Mouse (Mus musculus) gastrocnemius, adult 18-20 months (tissue): ENCODE measurements around the gene B4galt7. TPM values are rescaled to one million over a fixed set of nuclear protein-coding genes. Genes with fewer than 3 reads are reported as not detected.

ENCODE experiments used
- total RNA-seq, 2 experiments: library from RNA; stranded (reverse); gene quantifications; 2 replicates each; pipeline ENCODE4 v1.2.3; 2021

B4galt7 gene
- total RNA-seq, 2 experiments from 2014 or later, result 4.7 to 6.8 TPM

Other genes starting within 250 kb of the B4galt7 start
- 10 to 100 TPM; 33.0 to 38.9 TPM for gene Lman2, start 237.1 kb upstream of the B4galt7 start, total RNA-seq
- gene Rgs14, start 230.2 kb upstream of the B4galt7 start, total RNA-seq, result under 1 TPM; 0.24 to 0.43 TPM
- under 1 TPM in 1 of 2 experiments, not detected in 1; 0.66 TPM for gene Slc34a1, start 201.7 kb upstream of the B4galt7 start, total RNA-seq
- gene Pfn3, start 184.7 kb upstream of the B4galt7 start, total RNA-seq, result not detected
- under 1 TPM in 1 of 2 experiments, not detected in 1; 0.12 TPM for gene F12, start 173.1 kb upstream of the B4galt7 start, total RNA-seq
- gene Grk6, start 154.8 kb upstream of the B4galt7 start, total RNA-seq, result 10 to 100 TPM in 1 of 2 experiments, 1 to 10 TPM in 1; 8.6 to 10.4 TPM
- gene Prr7, start 135.6 kb upstream of the B4galt7 start, total RNA-seq, result under 1 TPM in 1 of 2 experiments, not detected in 1; 0.21 TPM
- gene Dbn1, start 111.8 kb upstream of the B4galt7 start, total RNA-seq, result 1 to 10 TPM; 4.0 to 6.2 TPM
- gene Pdlim7, start 86.2 kb upstream of the B4galt7 start, total RNA-seq, result 100 to 1,000 TPM; 450 to 533 TPM
- gene Dok3, start 70.6 kb upstream of the B4galt7 start, total RNA-seq, result 1 to 10 TPM in 1 of 2 experiments, under 1 TPM in 1; 0.93 to 1.0 TPM
- gene Ddx41, start 63.2 kb upstream of the B4galt7 start, total RNA-seq, result 10 to 100 TPM in 1 of 2 experiments, 1 to 10 TPM in 1; 9.1 to 12.0 TPM
- 10 to 100 TPM in 1 of 2 experiments, 1 to 10 TPM in 1; 9.6 to 10.1 TPM for gene Fam193b, start 28.8 kb upstream of the B4galt7 start, total RNA-seq
- gene Tmed9, start 26.2 kb upstream of the B4galt7 start, total RNA-seq, result 10 to 100 TPM; 46.0 to 59.5 TPM
- 1 to 10 TPM; 8.1 to 9.2 TPM for gene Caml, start 23.1 kb downstream of the B4galt7 start, total RNA-seq
- 10 to 100 TPM; 23.1 to 23.7 TPM for gene Ddx46, start 35.1 kb downstream of the B4galt7 start, total RNA-seq
- 10 to 100 TPM; 28.7 to 32.0 TPM for gene B230219D22Rik, start 93.2 kb downstream of the B4galt7 start, total RNA-seq
- 10 to 100 TPM; 31.6 to 32.9 TPM for gene Txndc15, start 114.8 kb downstream of the B4galt7 start, total RNA-seq
- gene Pcbd2, start 127.5 kb downstream of the B4galt7 start, total RNA-seq, result 10 to 100 TPM; 20.7 to 21.5 TPM
- under 1 TPM in 1 of 2 experiments, not detected in 1; 0.34 TPM for gene Catsper3, start 184.7 kb downstream of the B4galt7 start, total RNA-seq
- under 1 TPM; 0.21 TPM for gene Pitx1, start 236.3 kb downstream of the B4galt7 start, total RNA-seq